Mouse (Mus musculus) limb, embryonic 12.5 days (tissue): ENCODE results near the gene Pfkfb4. TPM values are rescaled to one million over a fixed set of nuclear protein-coding genes. Genes with fewer than 3 reads are reported as not detected.
A peak's percentile ranks its signal among the peaks of the same experiment; 100 is the strongest.

Source experiments
- ATAC-seq: fragments of 200-750 bp; cut with Nextera tagmentation; 2 replicates; pipeline ENCODE4 v1.8.0; 2017; ENCODE audit warnings: low read depth, moderate TSS enrichment; ENCODE audit not compliant: insufficient number of reproducible peaks, insufficient read depth, low FRiP score, low TSS enrichment
- H3K27ac ChIP-seq: fragments of 300-500 bp; sonication (generic); 2 replicates; pipeline ENCODE4 v1.5.1; 2016; ENCODE audit warnings: mild to moderate bottlenecking, moderate library complexity
- H3K27me3 ChIP-seq: fragments of 300-500 bp; sonication (generic); 2 replicates; pipeline ENCODE4 v1.6.1; 2016; ENCODE audit warnings: mild to moderate bottlenecking, moderate library complexity
- H3K36me3 ChIP-seq: fragments of 300-500 bp; sonication (generic); 2 replicates; pipeline ENCODE4 v1.6.1; 2016; ENCODE audit warnings: mild to moderate bottlenecking, moderate library complexity
- H3K4me1 ChIP-seq: fragments of 300-500 bp; sonication (generic); replicated peaks from 2 replicates; pipeline ENCODE4 v1.6.1; 2016
- H3K4me2 ChIP-seq: fragments of 300-500 bp; sonication (generic); 2 replicates; pipeline ENCODE4 v1.6.1; 2016; ENCODE audit warnings: mild to moderate bottlenecking, moderate library complexity
- H3K4me3 ChIP-seq: fragments of 300-500 bp; sonication (generic); replicated peaks from 2 replicates; pipeline ENCODE4 v1.5.1; 2016; ENCODE audit warnings: mild to moderate bottlenecking
- H3K9ac ChIP-seq: fragments of 300-500 bp; sonication (generic); replicated peaks from 2 replicates; pipeline ENCODE4 v1.6.1; 2016; ENCODE audit warnings: mild to moderate bottlenecking, moderate library complexity
- H3K9me3 ChIP-seq: fragments of 300-500 bp; sonication (generic); 2 replicates; pipeline ENCODE4 v1.6.1; 2016; ENCODE audit warnings: mild to moderate bottlenecking, moderate library complexity
- WGBS: fragments of 180-500 bp; shearing (Covaris S2); methylation state at CpG from one replicate; pipeline ENCODE4 v1.1.7; 2016; 5-methylcytosine and 5-hydroxymethylcytosine counted together
- polyA plus RNA-seq: library from polyadenylated mRNA; unstranded; fragments of >200 nt; fragmentation: Nextera tagmentation; extraction: Ambion mirVana; gene quantifications from 2 replicates; pipeline ENCODE4 v1.2.1, GENCODE M21; 2016

Gene Pfkfb4
- polyA plus RNA-seq, 1 experiment from 2014 or later = 13.4 TPM

DNA sequence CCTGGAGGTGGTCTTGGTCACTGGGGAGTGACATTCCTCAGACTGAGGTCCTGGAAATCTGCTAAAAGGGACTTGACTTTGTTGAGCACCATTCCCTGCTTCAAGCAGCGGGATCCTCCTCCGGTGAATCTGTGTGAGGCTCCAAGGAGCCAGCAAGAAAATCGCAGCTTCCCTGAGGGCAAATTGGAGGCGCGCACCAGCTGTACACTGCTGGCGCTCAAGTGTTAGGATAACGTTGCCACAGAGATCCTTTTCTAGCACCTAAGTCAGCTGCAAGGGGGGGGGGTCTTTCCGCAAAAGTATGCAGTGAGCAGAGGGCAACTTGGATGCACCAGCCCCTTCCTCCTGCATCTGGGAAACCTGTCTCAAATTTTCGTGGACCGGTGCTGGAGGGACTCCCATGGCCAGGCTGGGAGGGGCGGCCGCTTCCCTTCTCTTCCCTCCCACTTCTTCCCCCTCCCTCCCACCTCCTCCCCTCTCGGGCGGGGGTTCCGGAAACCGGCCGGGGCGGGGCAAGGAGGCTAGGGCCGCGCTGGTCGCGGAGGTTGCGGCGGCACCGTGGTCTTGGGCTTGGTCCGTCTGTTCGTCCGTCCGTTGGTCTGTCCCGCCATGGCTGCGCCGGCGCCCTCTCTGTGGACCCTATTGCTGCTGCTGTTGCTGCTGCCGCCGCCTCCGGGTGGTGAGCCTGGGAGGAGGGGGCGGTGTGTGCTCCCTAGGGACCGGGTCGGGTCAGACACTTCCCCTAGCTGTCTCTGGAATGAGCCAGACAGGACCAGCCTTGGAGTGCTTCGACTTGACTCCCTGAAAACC lies 46.7 kb downstream of the Pfkfb4 start, which contains the start of gene Shisa5:
Gene Shisa5, plus strand, starts transcription at position 480 of the 810 bp plus-strand sequence.
- H3K36me3 ChIP-seq = no peaks in the 10 kb centered on the region
- no peaks in the 10 kb centered on the region; the same call in 1 of the 2 replicates for H3K9me3 ChIP-seq
- ATAC-seq = peak; percentile 89
- peaks cover 29% of the 10 kb centered on the region for H3K4me1 ChIP-seq
- H3K4me3 ChIP-seq = peak within 1 kb of the TSS; percentile 75
- WGBS = under 1% methylated on average over 40 of the region's 40 CpGs
- no peaks in the 10 kb centered on the region for H3K27me3 ChIP-seq
- peak within 1 kb of the TSS; percentile 80 for H3K4me2 ChIP-seq
- H3K9ac ChIP-seq = peak within 1 kb of the TSS; percentile 78
- peak within 1 kb of the TSS; percentile 64; the same call in 1 of the 2 replicates for H3K27ac ChIP-seq

DNA sequence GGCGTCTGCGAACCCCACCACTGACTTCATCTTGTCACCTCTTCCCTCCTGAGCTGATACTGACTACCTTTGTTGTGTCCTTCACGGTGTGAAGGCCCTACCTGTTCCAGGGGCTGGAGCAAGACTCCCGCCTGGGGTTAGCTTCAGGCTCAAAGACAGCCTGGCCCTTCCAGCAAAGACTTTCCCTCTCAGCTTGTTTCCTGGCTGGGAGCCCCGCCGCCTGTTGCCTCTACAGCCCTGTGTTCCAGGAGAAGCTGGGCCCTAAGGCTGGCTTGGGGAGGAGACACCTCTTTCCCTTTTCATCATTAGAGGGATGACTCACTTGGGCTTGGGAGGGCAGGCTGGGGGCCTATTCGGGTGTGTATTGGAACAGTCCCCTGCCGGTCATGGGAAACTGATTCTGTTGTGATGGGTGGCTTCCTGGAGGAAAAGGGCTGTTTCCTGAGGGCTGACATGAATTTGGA lies 47.4 kb downstream of the Pfkfb4 start:
- Histone ChIP-seq H3K9me3 (no peaks in the 10 kb centered on the region), H3K4me3 (peak overlapping the region; percentile 75), H3K9ac (peak overlapping the region; percentile 78), H3K36me3 (no peaks in the 10 kb centered on the region), H3K27me3 (no peaks in the 10 kb centered on the region), H3K4me1 (peaks cover 29% of the 10 kb centered on the region), H3K27ac (peak overlapping the region; percentile 64; the same call in 1 of the 2 replicates), H3K4me2 (peak overlapping the region; percentile 80)
- 18% methylated on average over 8 of the region's 8 CpGs for WGBS
- ATAC-seq = peak; percentile 40

DNA sequence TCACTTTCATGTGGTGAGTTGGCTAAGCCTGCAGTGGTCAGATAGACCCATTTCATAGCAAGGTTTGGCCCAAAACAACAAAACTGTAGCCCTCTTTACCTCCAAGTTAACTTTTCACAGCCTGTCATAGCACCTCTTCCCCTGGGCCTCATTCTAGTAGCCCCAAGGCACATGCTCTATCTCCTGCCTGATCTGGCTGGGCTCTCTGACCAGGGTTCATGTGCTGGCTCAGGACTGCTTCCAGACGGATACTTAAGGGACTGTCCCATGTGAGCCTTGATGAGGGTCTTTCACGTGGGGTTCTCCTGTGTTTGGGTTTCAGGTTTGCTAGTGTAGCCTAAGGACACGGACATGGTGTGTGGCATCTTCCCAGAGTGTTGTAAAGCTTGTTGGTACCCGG lies 48.1 kb downstream of the Pfkfb4 start:
- ATAC-seq = no peak
- H3K4me3 ChIP-seq = peak overlapping the region; percentile 75; the same call in 1 of the 2 replicates
- no peaks in the 10 kb centered on the region for H3K9me3 ChIP-seq
- H3K4me1 ChIP-seq = peaks cover 29% of the 10 kb centered on the region
- no peak overlapping the region for H3K9ac ChIP-seq
- H3K27me3 ChIP-seq = no peaks in the 10 kb centered on the region
- no peak overlapping the region for H3K27ac ChIP-seq
- peak overlapping the region; percentile 80; the same call in 1 of the 2 replicates for H3K4me2 ChIP-seq
- H3K36me3 ChIP-seq = peaks cover 4% of the 10 kb centered on the region; the same call in 1 of the 2 replicates
- WGBS = 75% methylated on average over 4 of the region's 4 CpGs

DNA sequence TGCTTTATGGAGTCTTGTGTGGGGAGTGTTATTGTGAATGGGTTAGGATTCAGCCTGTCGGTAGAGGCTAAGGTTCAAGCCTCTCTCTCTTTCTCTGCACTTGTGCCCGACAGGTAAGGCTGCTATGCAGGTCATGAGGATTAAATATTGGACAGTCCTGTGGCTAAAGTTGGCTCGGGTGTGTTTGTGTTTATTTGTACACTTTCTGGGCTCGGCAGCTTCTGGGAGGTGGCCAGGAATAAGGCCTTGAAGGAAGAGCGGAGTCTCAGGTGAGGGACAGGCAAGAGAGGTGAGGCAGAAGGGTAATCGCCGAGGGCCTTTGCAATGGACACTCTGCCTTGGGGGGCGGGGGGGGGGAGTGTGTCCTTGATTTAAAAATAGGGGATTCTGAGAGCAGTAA lies 48.6 kb downstream of the Pfkfb4 start:
- H3K4me3 ChIP-seq = no peak overlapping the region
- H3K27ac ChIP-seq = no peak overlapping the region
- WGBS = 79% methylated on average over 8 of the region's 8 CpGs
- H3K4me2 ChIP-seq = peak overlapping the region; percentile 80; the same call in 1 of the 2 replicates
- H3K36me3 ChIP-seq = peaks cover 4% of the 10 kb centered on the region; the same call in 1 of the 2 replicates
- H3K9me3 ChIP-seq = no peaks in the 10 kb centered on the region
- H3K4me1 ChIP-seq = peaks cover 29% of the 10 kb centered on the region
- H3K9ac ChIP-seq = no peak overlapping the region
- ATAC-seq = no peak
- no peaks in the 10 kb centered on the region for H3K27me3 ChIP-seq

DNA sequence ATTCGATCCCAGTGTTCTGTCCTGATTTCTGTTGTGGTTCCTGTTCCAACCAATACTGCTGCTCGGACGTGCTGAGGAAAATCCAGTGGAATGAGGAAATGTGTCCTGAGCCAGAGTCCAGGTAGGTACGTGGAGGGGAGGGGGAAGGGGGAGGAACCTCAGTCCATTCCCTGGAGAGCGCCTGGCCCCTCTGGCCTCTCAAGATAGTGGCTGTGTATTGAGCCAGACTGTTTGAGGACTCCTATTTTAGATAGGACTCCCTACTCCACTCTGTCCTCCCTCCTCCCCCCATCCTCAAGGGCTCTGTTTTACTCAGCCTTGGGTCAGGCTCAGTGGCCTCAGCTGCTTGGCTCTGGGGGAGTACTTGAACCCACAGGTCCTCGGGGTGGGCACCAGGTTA lies 49.3 kb downstream of the Pfkfb4 start:
- H3K27ac ChIP-seq = no peak overlapping the region
- H3K36me3 ChIP-seq = peaks cover 4% of the 10 kb centered on the region; the same call in 1 of the 2 replicates
- H3K4me2 ChIP-seq = no peak overlapping the region
- no peak overlapping the region for H3K4me3 ChIP-seq
- 70% methylated on average over 6 of the region's 6 CpGs for WGBS
- H3K9ac ChIP-seq = no peak overlapping the region; the same call in 1 of the 2 replicates
- H3K4me1 ChIP-seq = peaks cover 29% of the 10 kb centered on the region
- no peaks in the 10 kb centered on the region for H3K9me3 ChIP-seq
- H3K27me3 ChIP-seq = no peaks in the 10 kb centered on the region
- no peak for ATAC-seq

DNA sequence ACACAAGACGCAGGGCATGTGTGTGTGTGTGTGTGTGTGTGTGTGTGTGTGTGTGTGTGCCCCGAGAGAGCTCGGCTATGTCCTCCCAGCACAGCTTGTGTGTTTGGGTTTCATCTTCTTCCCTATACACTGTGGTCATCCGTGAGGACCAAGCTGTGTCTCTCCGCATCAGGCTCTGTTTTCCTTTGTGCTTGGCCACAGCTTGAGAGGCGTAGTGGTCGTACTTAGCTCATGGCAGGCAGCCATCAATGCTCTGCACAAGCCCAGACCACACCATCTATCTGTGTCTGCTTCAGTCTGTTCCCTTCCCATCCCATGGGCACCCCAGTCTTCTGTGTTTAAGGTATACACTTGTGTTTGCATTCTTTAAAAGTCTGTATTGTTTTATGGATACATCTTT lies 49.8 kb downstream of the Pfkfb4 start:
- WGBS = 90% methylated on average over 7 of the region's 7 CpGs
- H3K4me1 ChIP-seq = peaks cover 29% of the 10 kb centered on the region
- no peak overlapping the region for H3K4me2 ChIP-seq
- H3K36me3 ChIP-seq = peaks cover 4% of the 10 kb centered on the region; the same call in 1 of the 2 replicates
- H3K9ac ChIP-seq = no peak overlapping the region
- ATAC-seq = no peak
- H3K9me3 ChIP-seq = no peaks in the 10 kb centered on the region
- H3K4me3 ChIP-seq = no peak overlapping the region
- no peaks in the 10 kb centered on the region for H3K27me3 ChIP-seq
- no peak overlapping the region for H3K27ac ChIP-seq

DNA sequence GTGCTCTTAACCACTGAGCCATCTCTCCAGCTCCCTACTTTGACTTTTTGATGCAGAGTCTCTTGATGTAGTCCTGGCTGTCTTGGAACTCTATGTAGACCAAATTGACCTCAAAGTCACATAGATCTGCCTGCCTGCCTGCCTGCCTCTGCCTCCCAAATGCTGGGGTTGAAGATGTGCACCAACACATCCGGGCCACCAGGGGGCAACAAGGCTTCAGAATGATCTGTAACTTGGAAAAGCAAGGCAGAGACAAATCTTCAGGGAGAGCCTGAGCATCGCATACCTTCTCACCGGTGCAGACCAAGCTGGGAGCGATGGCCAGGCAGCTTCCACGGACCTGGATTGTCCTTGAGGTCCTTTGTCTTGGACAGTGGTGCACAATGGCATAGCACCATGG lies 54.7 kb downstream of the Pfkfb4 start:
- Histone ChIP-seq H3K9me3 (no peaks in the 10 kb centered on the region), H3K27ac (no peak overlapping the region), H3K9ac (no peak overlapping the region), H3K4me1 (0 out of 2 replicates have a peak, but pooled peaks cover under 1% of the 10 kb centered on the region), H3K4me3 (no peak overlapping the region), H3K36me3 (peaks cover 28% of the 10 kb centered on the region), H3K4me2 (no peak overlapping the region), H3K27me3 (no peaks in the 10 kb centered on the region)
- no peak for ATAC-seq
- 44% methylated on average over 5 of the region's 5 CpGs for WGBS

DNA sequence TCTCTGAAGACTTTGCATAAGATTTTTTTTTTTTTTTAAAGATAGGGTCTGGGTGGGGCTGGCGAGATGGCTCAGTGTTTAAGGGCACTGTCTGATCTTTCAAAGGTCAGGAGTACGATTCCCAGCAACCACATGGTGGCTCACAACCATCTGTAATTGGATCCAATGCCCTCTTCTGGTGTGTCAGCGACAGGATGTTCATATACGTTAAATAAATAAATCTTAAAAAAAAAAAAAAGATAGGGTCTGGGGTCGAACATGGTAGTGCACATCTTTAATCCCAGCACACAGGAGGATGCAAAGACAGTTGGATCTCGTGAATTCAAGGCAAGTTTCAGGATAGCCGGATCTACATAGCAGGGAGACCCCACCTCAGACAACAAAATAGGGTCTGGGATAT lies 57.7 kb downstream of the Pfkfb4 start:
- no peak overlapping the region for H3K4me2 ChIP-seq
- no peak overlapping the region for H3K9ac ChIP-seq
- peaks cover under 1% of the 10 kb centered on the region for H3K4me1 ChIP-seq
- H3K27me3 ChIP-seq = no peaks in the 10 kb centered on the region
- peaks cover 46% of the 10 kb centered on the region for H3K36me3 ChIP-seq
- no peaks in the 10 kb centered on the region for H3K9me3 ChIP-seq
- 85% methylated on average over 7 of the region's 7 CpGs for WGBS
- no peak overlapping the region for H3K4me3 ChIP-seq
- no peak overlapping the region for H3K27ac ChIP-seq
- no peak for ATAC-seq

DNA sequence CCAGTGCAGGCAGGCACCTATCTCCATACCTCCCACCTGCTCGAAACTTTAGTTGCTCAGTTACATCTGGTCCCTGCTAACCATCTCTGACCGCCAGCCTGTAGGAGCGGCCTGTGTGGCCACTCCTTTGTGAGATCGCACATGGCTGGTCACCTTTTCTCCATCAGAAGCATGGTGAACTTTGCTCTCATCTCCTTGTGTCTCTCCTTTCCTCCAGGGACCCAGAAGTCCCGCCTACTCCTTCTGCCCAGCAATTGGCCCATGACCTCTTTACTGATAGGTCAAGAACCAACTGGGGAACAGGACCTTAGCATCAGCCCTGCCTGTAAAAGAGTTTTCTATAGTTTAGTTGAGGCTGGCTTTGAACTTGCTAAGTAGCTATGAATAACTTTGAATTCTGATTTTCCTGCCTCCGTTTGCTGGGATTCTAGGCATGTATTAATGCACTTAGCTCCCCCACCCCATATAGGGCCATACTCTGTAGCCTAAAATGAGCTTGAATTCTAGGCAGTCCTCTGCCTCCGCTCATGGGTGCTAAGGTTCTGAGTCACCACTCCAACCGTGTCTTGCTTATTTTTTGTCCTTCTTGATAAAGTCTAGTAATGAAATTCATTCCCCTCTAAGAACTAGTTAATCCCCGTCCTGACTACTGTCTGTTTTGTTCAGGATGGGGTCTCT lies 58.6 kb downstream of the Pfkfb4 start:
- Histone ChIP-seq H3K9me3 (no peaks in the 10 kb centered on the region), H3K4me2 (no peak overlapping the region), H3K4me3 (no peak overlapping the region), H3K4me1 (peaks cover 6% of the 10 kb centered on the region), H3K9ac (no peak overlapping the region), H3K27me3 (no peaks in the 10 kb centered on the region), H3K27ac (no peak overlapping the region), H3K36me3 (peaks cover 43% of the 10 kb centered on the region)
- 82% methylated on average over 9 of the region's 9 CpGs for WGBS
- no peak for ATAC-seq

DNA sequence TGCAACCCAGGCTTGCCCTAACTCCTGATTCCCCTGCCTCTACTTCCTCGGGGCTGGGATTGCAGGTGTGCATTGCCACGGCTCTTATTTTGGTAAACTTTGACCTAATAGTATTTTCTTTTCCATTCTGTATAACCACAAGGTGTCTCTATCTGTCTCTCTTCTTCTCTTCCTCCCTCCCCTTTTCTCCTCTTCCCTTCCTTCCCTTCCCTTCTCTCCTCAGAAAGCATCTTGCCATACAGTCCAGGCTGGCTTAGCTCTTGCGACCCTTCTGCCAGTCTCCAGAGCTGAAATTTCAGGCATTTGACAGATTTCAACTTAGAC lies 59.1 kb downstream of the Pfkfb4 start:
- Histone ChIP-seq H3K27ac (no peak overlapping the region), H3K9ac (no peak overlapping the region), H3K4me3 (no peak overlapping the region), H3K27me3 (no peaks in the 10 kb centered on the region), H3K4me1 (peaks cover 9% of the 10 kb centered on the region), H3K9me3 (no peaks in the 10 kb centered on the region), H3K4me2 (no peak overlapping the region), H3K36me3 (peaks cover 46% of the 10 kb centered on the region)
- WGBS = 78% methylated on average over 3 of the region's 3 CpGs
- ATAC-seq = no peak

DNA sequence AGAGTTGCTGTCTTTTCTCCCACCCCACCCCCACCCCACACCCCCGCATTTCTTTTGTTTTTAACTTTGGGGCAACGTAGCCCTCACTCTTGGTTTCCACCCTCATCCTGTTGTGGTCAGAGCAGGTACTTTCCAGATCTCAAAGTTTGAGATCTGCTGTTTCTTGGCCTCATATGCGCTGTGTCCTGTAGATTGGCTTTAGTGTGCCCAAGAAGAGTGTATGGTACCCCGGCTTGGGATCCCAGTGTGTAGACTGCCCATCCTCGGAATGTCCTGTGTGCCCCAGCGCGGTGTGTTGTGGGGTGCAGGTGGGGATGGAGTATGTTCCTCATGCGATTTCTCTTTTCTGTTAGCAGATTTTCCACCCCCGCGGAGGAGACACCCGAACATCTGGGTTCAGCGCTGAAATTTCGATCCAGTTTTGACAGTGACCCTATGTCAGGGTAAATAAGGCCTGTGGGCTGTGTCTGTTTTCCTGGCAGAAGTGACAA lies 59.5 kb downstream of the Pfkfb4 start:
- Histone ChIP-seq H3K4me2 (no peak overlapping the region), H3K9ac (no peak overlapping the region), H3K36me3 (peaks cover 50% of the 10 kb centered on the region), H3K9me3 (no peaks in the 10 kb centered on the region), H3K27ac (no peak overlapping the region), H3K4me1 (peaks cover 9% of the 10 kb centered on the region), H3K27me3 (no peaks in the 10 kb centered on the region), H3K4me3 (no peak overlapping the region)
- 91% methylated on average over 13 of the region's 13 CpGs for WGBS
- no peak for ATAC-seq
